In genomic region chr6:6563691-6564090, GRCm38 (mm10) we compare ENCODE assay signal across 12 mouse cellular contexts. TPM values are rescaled to one million over a fixed set of nuclear protein-coding genes. Genes with fewer than 3 reads are reported as not detected.
DNase-seq lines count a peak whose midpoint lies in the region; ATAC-seq and TF ChIP-seq lines count a peak whose summit lies in the region.
"Had no signal": no experiment of that assay in that cellular context is flagged by ENCODE, and none has a peak within 500 bp of the region (broad histone marks: within the 10 kb centered on the region; RNA-seq: fewer than 3 reads in every experiment).

No protein-coding gene starts in this region.

- H3K4me3 ChIP-seq in heart, embryonic 13.5 days, result no peak overlapping the region
- no peak overlapping the region for H3K4me3 ChIP-seq in forebrain, postnatal 0 days (ENCODE audit: low read depth, low read length)
- H3K4me3 ChIP-seq: embryonic facial prominence, embryonic 13.5 days; hindbrain, embryonic 12.5 days had no signal

- TF ChIP-seq CTCF in forebrain, postnatal 0 days (IDR thresholded peaks at IDR 0.05; ENCODE audit: low read depth), result no peak

- peak overlapping the region; percentile 45 for H3K27ac ChIP-seq in heart, embryonic 13.5 days (replicated peaks)
- no peak overlapping the region for H3K27ac ChIP-seq in forebrain, postnatal 0 days (ENCODE audit: low read depth, low read length)
- H3K27ac ChIP-seq: embryonic facial prominence, embryonic 13.5 days; hindbrain, embryonic 12.5 days; kidney, postnatal 0 days had no signal

- no peak overlapping the region; the same call in 1 of the 2 replicates for H3K9ac ChIP-seq in heart, embryonic 13.5 days
- H3K9ac ChIP-seq in forebrain, postnatal 0 days, result no peak overlapping the region
- H3K9ac ChIP-seq: embryonic facial prominence, embryonic 13.5 days; hindbrain, embryonic 12.5 days; liver, postnatal 0 days had no signal

- 53% methylated on average over 5 of the region's 5 CpGs for WGBS in heart, embryonic 13.5 days
- WGBS in forebrain, postnatal 0 days, result 85% methylated on average over 5 of the region's 5 CpGs

- peak; percentile 15 for DNase-seq in kidney, postnatal 10 days
- DNase-seq in kidney, postnatal 4 days, result no peak
- peak; percentile 41 for DNase-seq in cerebellum, adult 9-10 months
- DNase-seq in forebrain, postnatal 0 days, result no peak
- DNase-seq in frontal cortex, adult 2 months (ENCODE audit: extremely low spot score in 1 of 2, low spot score in 1 of 2), result no peak
- no peak for DNase-seq in spleen, adult 18-20 months
- DNase-seq: liver, postnatal 0 days had no signal

- ATAC-seq in heart, embryonic 13.5 days (ENCODE audit: extremely low read depth, insufficient number of reproducible peaks, low FRiP score, low TSS enrichment), result no peak
- peak; percentile 68 for ATAC-seq in megakaryocyte-erythroid progenitor cell, adult 5-6 weeks (replicated peaks; ENCODE audit: low FRiP score, low TSS enrichment, poor library complexity, severe bottlenecking)
- no peak for ATAC-seq in forebrain, postnatal 0 days
- ATAC-seq: liver, postnatal 0 days had no signal

- H3K36me3 ChIP-seq in heart, embryonic 13.5 days, result peaks cover 8% of the 10 kb centered on the region
- H3K36me3 ChIP-seq in forebrain, postnatal 0 days (ENCODE audit: insufficient read depth), result no peaks in the 10 kb centered on the region
- H3K36me3 ChIP-seq: hindbrain, embryonic 12.5 days had no signal

- no peak overlapping the region for H3K4me2 ChIP-seq in heart, embryonic 13.5 days
- no peak overlapping the region for H3K4me2 ChIP-seq in forebrain, postnatal 0 days (ENCODE audit: low read depth)
- H3K4me2 ChIP-seq: embryonic facial prominence, embryonic 13.5 days; hindbrain, embryonic 12.5 days had no signal

- H3K4me1 ChIP-seq in heart, embryonic 13.5 days, result peaks cover 33% of the 10 kb centered on the region
- no peaks in the 10 kb centered on the region for H3K4me1 ChIP-seq in forebrain, postnatal 0 days (ENCODE audit: insufficient read depth)

- H3K9me3 ChIP-seq in heart, embryonic 13.5 days, result no peaks in the 10 kb centered on the region
- no peaks in the 10 kb centered on the region for H3K9me3 ChIP-seq in forebrain, postnatal 0 days (ENCODE audit: low read length)
- H3K9me3 ChIP-seq: embryonic facial prominence, embryonic 13.5 days; hindbrain, embryonic 12.5 days had no signal

- no peaks in the 10 kb centered on the region for H3K27me3 ChIP-seq in heart, embryonic 13.5 days (replicated peaks)
- H3K27me3 ChIP-seq in forebrain, postnatal 0 days (ENCODE audit: insufficient read depth, low read length), result no peaks in the 10 kb centered on the region
- H3K27me3 ChIP-seq: embryonic facial prominence, embryonic 13.5 days; hindbrain, embryonic 12.5 days had no signal

RNA-seq across cellular contexts. Expression of gene Sem1, which starts 14.8 kb away (rescaled TPM):
- 220 and 232 TPM in 2 replicates for polyA plus RNA-seq in heart, embryonic 13.5 days (2015; fragmentation: Nextera tagmentation; extraction: Ambion mirVana)
- total RNA-seq in megakaryocyte-erythroid progenitor cell, adult 5-6 weeks (2014; fragmentation: Nextera tagmentation), result 98.5 and 111 TPM in 2 replicates
- 129 and 178 TPM in 2 replicates for total RNA-seq in megakaryocyte-erythroid progenitor cell, adult 5-6 weeks (2017)
- total RNA-seq in forebrain, postnatal 0 days (2014; rRNA removed), result 67.8 and 86.6 TPM in 2 replicates
- polyA plus RNA-seq in forebrain, postnatal 0 days (2015; fragmentation: Nextera tagmentation; extraction: Ambion mirVana), result 138 and 170 TPM in 2 replicates
- 54.7 and 55.9 TPM in 2 replicates for polyA plus RNA-seq in frontal cortex, adult 2 months (2012; rRNA removed)

Comparison
In these comparisons a context has a peak if more than half of its experiments do, and no peak if none do; other contexts are left out.
1. DNase-seq: peak in kidney, postnatal 10 days (single experiment) and cerebellum, adult 9-10 months (single experiment); none in kidney, postnatal 4 days (0 of 2), forebrain, postnatal 0 days (single experiment), frontal cortex, adult 2 months (0 of 2) and spleen, adult 18-20 months (0 of 2).